Mouse (Mus musculus) adrenal gland, postnatal 10 days (tissue): ENCODE results near the gene Adamtsl5. TPM values are rescaled to one million over a fixed set of nuclear protein-coding genes. Genes with fewer than 3 reads are reported as not detected.

Experiments
- DNase-seq: peaks from one replicate; pipeline ENCODE4 v3.0.0; 2021; ENCODE audit warnings: mixed read lengths
- microRNA-seq: library from miRNA; unstranded; fragments of <30 nt; microRNA quantifications from one replicate; pipeline ENCODE4 v1.2.0, GENCODE M21; 2021
- total RNA-seq, 2 experiments: library from RNA; stranded (reverse); gene quantifications; 2 replicates each; pipeline ENCODE4 v1.2.3; 2021

Gene Adamtsl5
- total RNA-seq, 2 experiments from 2014 or later, result 7.6 to 18.7 TPM

GRCm38 (mm10) chr10:80295618-80296425 lies 52.4 kb downstream of the Adamtsl5 start, which contains the start of gene Apc2:
Gene Apc2 (plus strand): TSS chr10:80295977.
- DNase-seq, result peak; percentile 76

GRCm38 (mm10) chr10:80294788-80295303 lies 53.4 kb downstream of the Adamtsl5 start:
- DNase-seq, result no peak

- DNase-seq, result no peak
Measured at GRCm38 (mm10) chr10:80294311-80294710, 53.9 kb downstream of the Adamtsl5 start.

- no peak for DNase-seq
Measured at GRCm38 (mm10) chr10:80293325-80293724, 54.9 kb downstream of the Adamtsl5 start.

- DNase-seq, result peak; percentile 97
Measured at GRCm38 (mm10) chr10:80292251-80293146, 55.7 kb downstream of the Adamtsl5 start, which contains the start of gene Rps15. Gene Rps15 (plus strand): TSS chr10:80292453.

Small RNA genes within 50 kb of the gene (microRNA-seq; reads per million reads assigned to microRNA genes)
- gene Gm22721, result not detected

Other genes starting within 250 kb of the Adamtsl5 start
- gene Sbno2, start 242.8 kb downstream of the Adamtsl5 start, total RNA-seq, result 10 to 100 TPM; 37.5 to 55.7 TPM
- 100 to 1,000 TPM; 133 to 151 TPM for gene Stk11, start 232.6 kb downstream of the Adamtsl5 start, total RNA-seq
- 100 to 1,000 TPM; 982 to 996 TPM for gene Atp5d, start 209.8 kb downstream of the Adamtsl5 start, total RNA-seq
- 10 to 100 TPM; 41.6 to 65.6 TPM for gene Cbarp, start 207.6 kb downstream of the Adamtsl5 start, total RNA-seq
- gene Midn, start 200.1 kb downstream of the Adamtsl5 start, total RNA-seq, result 100 to 1,000 TPM; 106 to 127 TPM
- gene Cirbp, start 182.4 kb downstream of the Adamtsl5 start, total RNA-seq, result 100 to 1,000 TPM; 102 to 168 TPM
- 1 to 10 TPM; 6.4 to 7.7 TPM for gene 1600002K03Rik, start 175.5 kb downstream of the Adamtsl5 start, total RNA-seq
- gene Efna2, start 168.9 kb downstream of the Adamtsl5 start, total RNA-seq, result 1 to 10 TPM; 3.3 to 4.5 TPM
- gene Mum1, start 122.0 kb downstream of the Adamtsl5 start, total RNA-seq, result 10 to 100 TPM; 26.5 to 39.2 TPM
- gene Ndufs7, start 99.3 kb downstream of the Adamtsl5 start, total RNA-seq, result 100 to 1,000 TPM; 470 to 572 TPM
- gene Gamt, start 87.4 kb downstream of the Adamtsl5 start, total RNA-seq, result 100 to 1,000 TPM; 164 to 167 TPM
- gene Dazap1, start 86.9 kb downstream of the Adamtsl5 start, total RNA-seq, result 100 to 1,000 TPM in 1 of 2 experiments, 10 to 100 TPM in 1; 93.6 to 121 TPM
- gene Rps15, start 56.0 kb downstream of the Adamtsl5 start, total RNA-seq, result 1,000 to 10,000 TPM; 1,216 to 1,243 TPM
- 1 to 10 TPM; 2.7 to 5.6 TPM for gene Apc2, start 52.4 kb downstream of the Adamtsl5 start, total RNA-seq
- 10 to 100 TPM; 24.0 to 26.7 TPM for gene 2310011J03Rik, start 27.9 kb downstream of the Adamtsl5 start, total RNA-seq
- 1 to 10 TPM; 4.1 to 7.6 TPM for gene Pcsk4, start 18.9 kb downstream of the Adamtsl5 start, total RNA-seq
- 10 to 100 TPM; 38.4 to 61.8 TPM for gene Reep6, start 18.5 kb downstream of the Adamtsl5 start, total RNA-seq
- gene Plk5, start 8.0 kb upstream of the Adamtsl5 start, total RNA-seq, result under 1 TPM in 1 of 2 experiments, not detected in 1; 0.12 TPM
- 10 to 100 TPM; 19.6 to 21.8 TPM for gene Mex3d, start 39.2 kb upstream of the Adamtsl5 start, total RNA-seq
- gene Mbd3, start 51.1 kb upstream of the Adamtsl5 start, total RNA-seq, result 100 to 1,000 TPM; 103 to 113 TPM
- gene Uqcr11, start 58.4 kb upstream of the Adamtsl5 start, total RNA-seq, result 1,000 to 10,000 TPM; 1,321 to 1,365 TPM
- gene Tcf3, start 85.2 kb upstream of the Adamtsl5 start, total RNA-seq, result 10 to 100 TPM; 58.1 to 77.1 TPM
- not detected for gene Onecut3, start 146.4 kb upstream of the Adamtsl5 start, total RNA-seq
- under 1 TPM; 0.27 to 0.36 TPM for gene Atp8b3, start 190.7 kb upstream of the Adamtsl5 start, total RNA-seq
- 10 to 100 TPM; 31.9 to 44.5 TPM for gene Rexo1, start 213.1 kb upstream of the Adamtsl5 start, total RNA-seq
- gene Klf16, start 228.9 kb upstream of the Adamtsl5 start, total RNA-seq, result 10 to 100 TPM; 12.4 to 14.1 TPM
- 100 to 1,000 TPM; 108 to 113 TPM for gene Abhd17a, start 241.9 kb upstream of the Adamtsl5 start, total RNA-seq